Mouse (Mus musculus): ENCODE measurements around the gene Clstn1.

- no peak for TF ChIP-seq CTCF (IDR thresholded peaks at IDR 0.05)
- no peak for TF ChIP-seq POLR2A (IDR thresholded peaks at IDR 0.05; ENCODE audit: insufficient read depth, low read depth, low read length)
Measured at GRCm38 (mm10) chr4:149674814-149675377, 88.6 kb downstream of the Clstn1 start.

All from heart, adult 2 months (tissue).